Mouse (Mus musculus) kidney, adult 2 months (tissue): Measurements from ENCODE around the gene Gba2. TPM values are rescaled to one million over a fixed set of nuclear protein-coding genes. Genes with fewer than 3 reads are reported as not detected.
A peak's percentile ranks its signal among the peaks of the same experiment; 100 is the strongest.

Experiments used
- DNase-seq: peaks from one replicate; pipeline ENCODE4 v3.0.0; 2021
- H3K27ac ChIP-seq: fragments of 200-500 bp; 2 replicates; pipeline ENCODE4 v1.5.1; 2012; ENCODE audit warnings: low read depth, low read length, control low read depth, inconsistent platforms; ENCODE audit not compliant: insufficient read depth
- H3K27me3 ChIP-seq: fragments of 200-500 bp; replicated peaks from 2 replicates; pipeline ENCODE4 v1.6.1; 2012; ENCODE audit warnings: mild to moderate bottlenecking, moderate library complexity, low read length, inconsistent platforms; ENCODE audit not compliant: control insufficient read depth, insufficient read depth
- H3K36me3 ChIP-seq: fragments of 200-500 bp; 2 replicates; pipeline ENCODE4 v1.6.1; 2012; ENCODE audit warnings: mild to moderate bottlenecking, moderate library complexity, low read length, inconsistent platforms; ENCODE audit not compliant: control insufficient read depth, insufficient read depth
- H3K4me1 ChIP-seq: fragments of 200-500 bp; 2 replicates; pipeline ENCODE4 v1.6.1; 2011; ENCODE audit warnings: low read length; ENCODE audit not compliant: control insufficient read depth, insufficient read depth
- H3K4me3 ChIP-seq: fragments of 200-500 bp; 2 replicates; pipeline ENCODE4 v1.5.1; 2011; ENCODE audit warnings: mild to moderate bottlenecking, low read depth, low read length, control low read depth; ENCODE audit not compliant: insufficient read depth
- CTCF ChIP-seq: fragments of 200-500 bp; conservative IDR thresholded peaks from 2 replicates; pipeline ENCODE4 v1.5.1; 2011; ENCODE audit warnings: low read depth, mild to moderate bottlenecking, control low read depth, low read length, moderate library complexity, mixed read lengths; ENCODE audit not compliant: insufficient read depth, insufficient read length
- POLR2A ChIP-seq: fragments of 200-500 bp; IDR thresholded peaks from one replicate; pipeline ENCODE4 v1.6.1; 2011; ENCODE audit warnings: low read depth, low read length, control low read depth
- WGBS: fragments of 180-500 bp; shearing (Covaris S2); methylation state at CpG from one replicate; pipeline ENCODE4 v1.1.7; 2018; 5-methylcytosine and 5-hydroxymethylcytosine counted together
- polyA plus RNA-seq: library from polyadenylated mRNA; depleted of rRNA; stranded (reverse); fragments of >200 nt; gene quantifications from 2 replicates; pipeline ENCODE4 v1.2.3, GENCODE M21; 2012

The Gba2 gene
- polyA plus RNA-seq, 1 experiment = 12.2 TPM

DNA sequence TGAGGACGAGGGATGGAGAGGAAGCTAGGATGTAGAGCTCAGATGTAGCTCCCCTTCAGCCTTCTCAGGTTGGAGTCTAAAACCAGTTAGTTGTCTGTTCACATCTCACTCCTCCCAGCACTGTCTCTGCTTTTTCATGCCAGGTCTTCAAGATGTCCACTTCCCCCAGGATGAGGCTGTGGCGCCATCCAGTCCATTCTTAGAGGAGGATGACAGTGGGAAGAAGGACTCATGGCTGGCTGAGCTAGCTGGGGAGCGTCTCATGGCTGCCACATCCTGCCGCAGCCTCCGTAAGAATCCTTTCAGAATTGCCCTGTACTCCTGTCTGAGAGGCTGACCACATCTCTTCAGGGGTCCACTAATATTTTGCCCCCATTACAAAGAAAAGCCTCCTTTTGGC lies 2.0 kb upstream of the Gba2 start:
- 94% methylated on average over 5 of the region's 5 CpGs for WGBS
- Histone ChIP-seq H3K27me3 (no peaks in the 10 kb centered on the region), H3K4me1 (peaks cover 13% of the 10 kb centered on the region), H3K36me3 (0 out of 2 replicates have a peak, but pooled peaks cover 1% of the 10 kb centered on the region), H3K27ac (no peak overlapping the region), H3K4me3 (no peak overlapping the region)
- DNase-seq = no peak
- TF ChIP-seq CTCF = no peak
- TF ChIP-seq POLR2A = no peak

DNA sequence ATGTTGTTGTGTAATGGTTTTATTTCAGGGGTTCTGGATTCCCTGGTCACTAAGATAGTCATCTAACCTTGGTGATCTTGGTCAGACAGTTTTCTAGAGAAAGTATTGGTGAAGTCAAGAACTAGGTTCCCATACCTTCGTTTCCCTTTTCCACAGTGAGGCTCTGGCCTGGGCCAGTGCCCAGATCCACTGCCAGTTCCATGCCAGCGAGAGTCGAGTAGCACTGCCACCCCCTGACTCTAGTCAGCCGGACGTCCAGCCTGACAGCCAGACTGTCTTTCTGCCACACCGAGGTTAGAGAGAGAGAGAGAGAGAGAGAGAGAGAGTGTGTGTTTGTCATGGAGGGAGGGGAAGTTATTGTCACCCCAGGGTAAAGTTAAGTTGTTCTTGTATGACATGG lies 1.1 kb upstream of the Gba2 start:
- H3K36me3 ChIP-seq = 0 out of 2 replicates have a peak, but pooled peaks cover 1% of the 10 kb centered on the region
- no peak overlapping the region for H3K27ac ChIP-seq
- WGBS = 66% methylated on average over 6 of the region's 6 CpGs
- no peaks in the 10 kb centered on the region for H3K27me3 ChIP-seq
- H3K4me1 ChIP-seq = peaks cover 6% of the 10 kb centered on the region; the same call in 1 of the 2 replicates
- no peak for DNase-seq
- TF ChIP-seq CTCF (no peak), POLR2A (no peak)
- no peak overlapping the region for H3K4me3 ChIP-seq

DNA sequence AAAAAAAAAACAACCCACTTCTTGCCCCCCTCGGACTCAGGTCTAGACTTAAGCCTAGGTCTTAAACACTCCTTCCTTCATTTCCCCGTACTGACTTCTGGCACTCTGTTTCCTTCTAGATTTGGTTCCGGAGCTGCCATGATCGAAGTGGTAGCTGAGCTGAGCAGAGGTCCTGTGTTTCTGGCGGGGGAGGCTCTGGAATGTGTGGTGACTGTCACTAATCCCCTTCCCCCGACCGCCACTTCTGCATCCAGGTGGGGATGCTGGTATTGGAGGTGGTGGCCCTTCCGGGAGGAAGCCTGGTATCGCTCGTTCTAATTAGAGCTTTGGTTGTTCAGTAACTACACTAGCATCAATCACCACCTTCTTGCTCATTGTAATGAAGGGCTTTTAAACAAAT lies 583 bp upstream of the Gba2 start:
- H3K27me3 ChIP-seq = no peaks in the 10 kb centered on the region
- no peak for DNase-seq
- TF ChIP-seq POLR2A (no peak), CTCF (no peak)
- peak overlapping the region; percentile 96 for H3K4me3 ChIP-seq
- H3K4me1 ChIP-seq = peaks cover 5% of the 10 kb centered on the region; the same call in 1 of the 2 replicates
- 3% methylated on average over 10 of the region's 10 CpGs for WGBS
- H3K36me3 ChIP-seq = 0 out of 2 replicates have a peak, but pooled peaks cover 1% of the 10 kb centered on the region
- H3K27ac ChIP-seq = peak overlapping the region; percentile 91

DNA sequence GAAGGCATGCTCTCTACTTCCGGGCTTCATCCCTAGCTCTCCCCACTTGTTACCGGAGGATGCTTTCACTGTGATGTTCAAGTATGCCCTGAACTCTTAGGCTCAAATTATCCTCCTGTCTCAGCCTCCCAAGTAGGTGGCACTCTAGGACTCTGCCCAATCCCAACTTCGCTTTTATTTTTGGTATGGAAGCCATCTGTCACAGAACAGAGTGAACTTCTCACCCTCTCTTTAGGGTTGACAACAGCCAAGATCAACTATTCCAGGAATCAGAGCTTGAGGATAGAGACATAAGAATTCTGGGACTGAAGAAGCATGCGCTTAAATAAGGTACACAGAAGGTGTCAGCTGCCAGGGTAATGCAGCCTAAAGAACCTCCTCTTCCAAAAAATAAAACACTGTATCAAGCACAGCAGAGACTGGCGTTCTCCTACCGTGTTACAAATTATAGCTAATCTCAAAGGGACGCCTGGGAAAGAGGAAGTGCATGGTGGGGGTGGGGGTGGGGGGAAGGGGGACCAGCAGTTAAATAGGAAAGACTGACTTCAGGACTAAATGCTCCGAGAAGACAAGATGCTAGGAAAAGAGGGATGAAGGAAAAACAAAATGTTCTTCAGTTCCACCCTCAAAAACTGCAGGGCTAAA lies 1.3 kb downstream of the Gba2 start:
- no peak overlapping the region for H3K27ac ChIP-seq
- WGBS = 34% methylated on average over 8 of the region's 8 CpGs

DNA sequence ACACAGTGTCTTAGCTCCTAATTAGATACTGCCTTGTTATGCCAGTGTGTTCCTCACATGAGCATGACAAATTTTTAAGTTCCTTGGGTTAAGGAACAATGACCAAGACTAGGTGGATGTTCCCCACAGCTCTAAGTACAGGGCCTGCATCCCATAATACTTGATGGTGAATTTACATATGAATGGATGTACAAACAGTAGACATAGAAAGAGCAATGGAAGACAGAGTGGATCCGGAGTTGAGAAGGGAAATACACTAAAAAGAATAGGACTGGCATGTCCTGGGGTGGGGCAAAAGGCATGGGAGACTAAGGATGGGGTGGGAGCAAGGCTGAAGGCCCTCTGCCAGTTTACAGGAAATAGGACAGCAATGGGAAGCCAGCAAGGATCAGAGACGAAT lies 3.3 kb downstream of the Gba2 start:
- no peak overlapping the region for H3K27ac ChIP-seq
- H3K4me1 ChIP-seq = peaks cover 5% of the 10 kb centered on the region; the same call in 1 of the 2 replicates
- TF ChIP-seq CTCF (no peak), POLR2A (no peak)
- no peaks in the 10 kb centered on the region for H3K27me3 ChIP-seq
- no peaks in the 10 kb centered on the region; the same call in 1 of the 2 replicates for H3K36me3 ChIP-seq
- WGBS = 51% methylated on average over 2 of the region's 2 CpGs
- DNase-seq = no peak
- H3K4me3 ChIP-seq = no peak overlapping the region

More for the DNA sequence above, 1.3 kb downstream of the Gba2 start:
- TF ChIP-seq POLR2A (no peak), CTCF (no peak)
- peaks cover 5% of the 10 kb centered on the region; the same call in 1 of the 2 replicates for H3K4me1 ChIP-seq
- H3K4me3 ChIP-seq = peak overlapping the region; percentile 96
- H3K27me3 ChIP-seq = no peaks in the 10 kb centered on the region
- H3K36me3 ChIP-seq = 0 out of 2 replicates have a peak, but pooled peaks cover 1% of the 10 kb centered on the region
- no peak for DNase-seq

DNA sequence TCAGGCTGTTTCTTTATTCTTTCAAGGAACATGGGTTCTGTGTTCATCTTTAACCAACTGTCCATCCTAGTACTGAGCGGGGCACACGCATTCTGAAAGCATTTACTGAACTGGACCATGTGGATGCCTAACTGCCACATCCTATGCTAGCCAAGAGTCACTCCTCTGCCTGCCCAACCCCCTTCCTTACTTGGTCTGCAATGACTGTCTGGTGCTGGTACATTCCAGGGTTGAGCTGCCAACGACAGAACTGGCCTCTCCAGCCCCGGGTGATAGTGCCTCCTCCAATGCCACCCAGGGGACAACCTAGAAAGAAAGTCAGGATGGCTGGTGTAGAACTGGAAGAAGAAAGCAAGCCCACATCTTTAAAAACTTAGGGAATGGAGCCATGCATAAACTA lies 5.1 kb downstream of the Gba2 start:
- WGBS = 80% methylated on average over 4 of the region's 4 CpGs
- TF ChIP-seq POLR2A = no peak
- no peak for TF ChIP-seq CTCF
- no peak for DNase-seq
- Histone ChIP-seq H3K4me3 (no peak overlapping the region), H3K36me3 (peaks cover 1% of the 10 kb centered on the region), H3K27me3 (no peaks in the 10 kb centered on the region), H3K4me1 (peaks cover 2% of the 10 kb centered on the region; the same call in 1 of the 2 replicates), H3K27ac (no peak overlapping the region)

DNA sequence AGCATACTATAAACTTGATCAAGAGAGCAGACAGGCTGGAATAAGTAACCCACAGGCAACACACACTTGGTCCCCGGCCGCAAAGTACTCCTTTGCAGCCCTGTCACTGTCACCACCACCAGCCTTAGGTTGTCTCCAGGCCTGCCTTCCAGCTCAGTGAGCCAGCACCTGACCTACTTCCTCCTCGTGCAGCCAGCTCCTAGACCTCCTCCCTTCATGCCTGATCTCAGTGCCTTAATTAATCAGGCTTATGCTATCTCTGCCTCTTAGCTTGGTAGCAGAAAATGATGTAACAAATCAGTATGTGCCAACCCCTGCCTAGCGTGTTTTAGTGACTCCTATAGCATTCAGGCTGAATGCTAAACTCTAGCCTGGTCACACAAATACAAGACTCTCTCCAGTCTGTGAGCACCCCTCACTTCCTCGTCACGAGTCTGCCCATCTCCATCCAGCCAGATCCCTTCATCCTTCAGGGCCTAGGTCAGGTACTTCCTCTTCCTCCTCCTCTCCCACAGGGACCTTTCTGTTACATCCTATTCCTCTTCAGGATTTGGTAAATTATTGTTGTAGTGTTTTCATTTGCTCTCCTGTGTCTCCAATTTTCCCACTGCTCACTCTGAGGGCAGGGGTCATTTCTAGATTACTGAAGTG lies 7.2 kb downstream of the Gba2 start:
- TF ChIP-seq POLR2A (no peak), CTCF (no peak)
- peaks cover 2% of the 10 kb centered on the region; the same call in 1 of the 2 replicates for H3K4me1 ChIP-seq

More for the DNA sequence above, 7.2 kb downstream of the Gba2 start:
- DNase-seq = no peak
- no peaks in the 10 kb centered on the region for H3K27me3 ChIP-seq
- WGBS = 71% methylated on average over 6 of the region's 6 CpGs
- peaks cover 3% of the 10 kb centered on the region for H3K36me3 ChIP-seq
- H3K4me3 ChIP-seq = no peak overlapping the region
- no peak overlapping the region for H3K27ac ChIP-seq
